Mouse (Mus musculus) spleen, postnatal 4 days (tissue): ENCODE measurements around the gene Creld2.

Source experiments
- DNase-seq, 2 experiments: peaks; one replicate each; pipeline ENCODE4 v3.0.0; 2022; ENCODE audit warnings: low spot score in 2 of 2

Creld2 gene

DNA sequence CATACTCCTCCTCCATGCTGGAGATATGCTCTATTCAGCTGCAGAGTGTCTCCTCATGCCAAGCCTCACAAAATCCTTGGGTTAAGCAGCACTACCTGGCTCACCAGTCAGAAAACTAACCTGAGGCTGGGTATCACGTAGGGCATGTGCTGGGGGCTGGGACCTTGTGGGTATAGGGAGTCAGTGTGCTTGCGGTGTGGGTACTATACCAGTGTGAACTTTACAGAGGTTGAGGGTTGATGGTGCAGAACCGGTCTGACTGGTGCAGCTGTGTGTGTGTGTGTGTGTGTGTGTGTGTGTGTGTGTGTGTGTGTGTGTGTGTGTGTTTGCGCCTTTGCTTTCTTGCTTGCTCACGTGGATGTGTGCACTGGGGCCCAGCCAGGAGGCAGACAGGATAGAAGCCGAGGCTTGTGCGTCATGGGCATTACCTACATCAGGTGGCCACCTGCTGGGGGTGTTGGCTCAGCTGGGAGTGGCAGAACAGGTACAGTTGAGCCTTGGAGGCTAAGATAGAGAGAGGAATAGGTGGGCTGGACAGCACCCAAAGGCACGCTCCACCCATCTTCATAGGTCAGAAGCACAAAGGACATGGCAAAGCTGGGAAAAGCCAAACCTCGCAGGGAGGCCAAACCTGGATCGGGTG, 32.2 kb downstream of the Creld2 start:
- no peak for DNase-seq

DNA sequence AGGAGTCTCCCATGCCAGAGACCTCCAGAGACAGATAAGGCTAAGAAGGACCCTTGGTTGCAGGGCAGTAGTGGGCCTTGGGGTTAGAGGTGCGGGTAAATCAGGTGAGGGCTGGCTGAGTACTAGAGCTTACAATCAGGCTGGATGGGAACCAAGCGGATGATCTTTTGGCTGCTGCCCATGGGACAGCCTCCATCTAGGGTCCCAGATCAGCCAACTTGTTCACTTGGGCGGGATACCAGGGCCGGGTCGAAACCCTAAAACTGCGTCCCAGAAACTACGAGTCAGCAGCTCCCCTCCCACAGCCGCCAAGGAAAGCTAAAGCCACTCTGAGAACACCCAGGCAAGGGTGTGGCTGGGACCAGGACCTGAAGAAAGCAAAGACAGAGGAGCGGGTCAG, 33.7 kb downstream of the Creld2 start:
- no peak for DNase-seq

DNA sequence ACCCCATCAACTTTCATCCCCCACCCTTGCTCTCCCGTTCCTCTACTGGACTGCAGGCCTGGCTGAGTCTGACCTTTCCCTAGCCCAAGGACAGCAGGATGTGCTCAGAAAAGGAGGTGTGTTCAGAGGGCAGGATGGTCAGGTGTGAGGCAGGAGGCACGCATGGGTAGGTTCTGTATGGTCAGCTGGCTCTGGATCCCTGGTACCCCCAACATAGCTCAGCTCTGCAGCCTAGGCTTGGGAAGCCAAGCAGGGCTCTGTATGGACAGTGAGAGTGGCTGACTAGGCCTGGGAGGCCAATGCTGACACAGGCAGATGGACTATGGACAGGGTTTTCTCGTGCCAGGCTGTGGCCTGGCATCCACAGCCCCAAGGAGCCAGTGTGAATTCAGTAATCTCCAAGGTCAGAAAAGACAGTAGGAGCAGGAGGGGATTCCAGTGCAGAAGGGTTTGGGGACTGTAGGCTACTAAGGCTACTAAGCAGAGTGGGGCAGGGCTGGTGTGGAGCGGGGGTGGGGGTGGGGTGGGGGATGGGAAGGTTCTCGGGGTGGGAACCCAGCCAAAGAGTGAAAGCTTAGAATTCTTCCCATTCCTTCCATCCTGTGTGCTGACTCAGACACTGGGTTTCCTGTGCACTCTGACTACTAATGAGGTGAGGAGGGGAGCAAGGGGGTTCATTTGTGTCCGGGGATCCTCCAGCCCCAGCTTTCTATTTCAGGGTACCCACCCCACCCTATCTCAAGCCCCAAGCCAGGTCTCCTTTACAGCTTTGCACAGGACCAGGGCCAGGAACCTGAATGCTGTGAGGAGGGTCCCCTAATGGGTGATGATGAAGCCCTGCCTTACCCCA, 34.9 kb downstream of the Creld2 start:
- DNase-seq: no peak

DNA sequence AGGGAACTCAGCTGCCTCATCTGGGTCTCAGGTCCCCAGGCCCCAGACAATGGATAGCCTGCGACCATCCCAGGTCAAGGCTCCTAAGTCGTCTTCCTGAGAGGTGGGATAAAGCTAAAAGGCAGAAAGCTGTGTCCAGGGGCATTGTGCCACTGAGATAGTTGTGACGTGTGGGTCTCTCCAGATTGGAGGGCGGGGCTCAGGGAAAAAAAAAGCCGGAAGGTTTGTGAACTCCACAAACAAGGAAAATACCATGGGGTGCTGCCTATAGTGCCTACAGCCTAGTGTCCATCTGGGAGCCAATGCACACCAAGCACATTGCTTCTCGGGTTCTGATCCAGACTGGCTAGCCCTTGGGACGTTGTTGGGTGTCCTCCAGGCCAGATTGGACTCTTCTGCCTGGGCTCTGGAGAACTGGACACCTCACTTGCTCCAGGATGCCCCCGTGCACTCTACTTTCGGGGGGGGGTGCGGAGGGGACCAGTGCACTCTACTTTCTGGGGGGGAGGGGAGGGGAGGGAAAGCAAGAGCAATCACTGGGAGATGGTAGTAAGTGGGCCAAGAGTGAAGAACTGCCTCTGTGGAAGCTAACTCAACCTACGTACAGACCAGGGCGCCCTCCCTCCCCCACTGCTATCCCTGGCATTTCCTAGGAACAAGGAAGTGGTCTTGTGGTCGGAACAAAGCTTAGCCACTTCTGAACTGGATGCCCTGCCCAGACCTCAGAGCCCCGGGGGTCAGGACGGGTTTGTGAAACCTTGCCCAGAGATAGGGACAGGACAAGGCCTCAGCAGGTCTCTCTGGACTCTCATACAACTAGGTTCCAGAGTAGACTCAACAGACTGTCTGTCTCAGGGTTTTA, 35.8 kb downstream of the Creld2 start:
- no peak for DNase-seq

DNA sequence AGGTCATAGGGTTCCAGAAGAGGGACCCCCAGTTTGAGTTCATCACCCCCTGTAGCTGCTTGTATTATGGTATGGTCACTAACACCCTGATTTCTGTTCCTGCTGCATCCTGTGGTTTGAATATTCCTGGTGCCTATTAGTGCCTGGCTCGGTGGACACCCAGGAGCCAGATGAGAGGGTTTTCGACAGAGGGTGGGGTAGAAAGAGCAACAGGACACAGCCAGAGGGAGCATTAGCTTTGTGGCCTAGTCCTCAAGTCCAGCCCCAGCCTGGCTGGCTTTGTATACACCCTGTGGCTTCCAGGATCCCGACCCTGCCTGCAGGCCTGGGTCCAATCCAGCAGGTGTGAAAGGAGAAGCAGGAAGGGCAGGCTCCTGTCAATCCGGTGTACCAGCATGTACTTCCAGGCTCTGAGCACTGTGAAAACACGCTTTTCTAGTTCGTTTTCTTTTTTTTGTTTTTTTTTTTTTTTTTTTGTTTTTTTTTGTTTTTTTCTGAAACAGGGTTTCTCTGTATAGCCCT, 36.5 kb downstream of the Creld2 start:
- no peak for DNase-seq

DNA sequence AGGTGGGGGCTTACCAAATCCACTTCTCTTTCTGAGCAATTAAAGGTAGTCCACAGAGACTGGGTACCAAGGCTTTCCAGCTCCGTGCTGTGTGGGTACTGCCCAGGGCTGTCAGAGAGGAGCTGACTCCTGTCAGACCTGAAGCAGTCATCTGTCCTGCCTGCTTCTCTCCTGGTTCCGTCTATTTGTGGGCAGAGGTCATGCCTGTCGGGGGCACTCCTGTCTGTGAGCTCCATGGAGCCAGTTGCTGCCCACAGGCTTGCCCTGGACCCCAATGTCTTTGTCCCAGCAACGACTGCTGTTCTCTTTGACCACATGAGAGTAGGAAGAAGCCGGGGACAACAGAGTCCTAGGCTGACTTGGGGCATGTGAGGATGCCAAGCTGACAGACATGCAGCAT, 37.2 kb downstream of the Creld2 start:
- DNase-seq: no peak

DNA sequence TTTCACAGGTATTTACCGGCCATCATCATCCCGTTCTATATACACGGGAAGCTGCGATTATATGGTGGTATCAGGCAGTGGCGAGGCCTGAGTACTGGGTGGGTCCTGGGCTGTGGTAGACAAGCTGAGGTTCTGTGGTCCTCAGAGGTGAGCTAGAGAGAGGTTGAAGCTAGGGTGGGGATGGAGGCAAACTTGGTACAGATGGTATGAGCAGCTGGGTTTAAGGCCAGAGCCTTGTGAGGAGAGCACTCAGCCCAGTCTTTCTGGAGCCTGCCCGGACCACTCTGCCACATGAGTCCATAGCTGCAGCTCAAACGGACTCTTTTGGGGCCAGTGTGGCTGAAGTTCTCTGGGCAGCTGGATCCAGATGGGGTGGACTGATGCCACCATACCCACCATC, 37.9 kb downstream of the Creld2 start:
- DNase-seq: no peak

DNA sequence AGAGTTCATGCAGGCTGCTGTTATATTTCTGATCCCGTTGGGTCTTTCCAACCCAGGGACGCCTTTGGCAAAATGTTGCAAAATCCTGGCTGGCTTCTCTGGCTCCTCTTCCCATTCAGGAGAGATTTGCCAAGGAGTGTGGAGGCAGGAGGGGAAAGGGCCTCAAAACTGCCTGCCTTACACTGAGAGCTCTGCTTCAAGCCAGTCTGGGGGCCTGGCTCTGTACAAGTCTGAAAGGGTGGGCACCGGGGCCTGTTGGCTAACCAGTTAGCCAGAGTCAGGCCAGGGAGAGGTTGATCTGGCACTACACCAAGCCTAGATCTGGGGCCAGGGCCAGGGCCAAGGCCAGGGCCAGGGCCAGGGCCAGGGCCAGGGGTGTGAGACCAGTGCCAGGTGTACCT, 38.7 kb downstream of the Creld2 start:
- DNase-seq: no peak

DNA sequence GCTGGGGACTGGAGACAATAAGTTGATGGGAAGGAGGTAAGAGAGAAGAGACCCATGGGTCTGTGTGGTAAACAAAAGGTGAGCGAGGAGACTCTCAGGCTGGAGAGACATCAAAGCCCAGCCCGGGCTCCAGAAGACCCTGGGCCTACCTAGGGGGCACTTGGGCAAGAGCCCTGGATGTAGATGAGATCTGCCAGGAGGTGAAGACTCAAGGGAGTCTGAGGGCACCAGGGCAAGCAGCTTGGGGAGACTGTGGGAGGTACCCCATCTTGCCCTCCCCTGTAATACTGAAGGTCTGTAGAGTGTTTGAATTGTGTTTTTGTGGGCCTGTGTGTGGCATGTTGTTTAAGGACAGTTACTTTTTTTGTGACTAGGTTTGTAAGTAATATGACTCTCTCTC, 39.3 kb downstream of the Creld2 start:
- no peak for DNase-seq

DNA sequence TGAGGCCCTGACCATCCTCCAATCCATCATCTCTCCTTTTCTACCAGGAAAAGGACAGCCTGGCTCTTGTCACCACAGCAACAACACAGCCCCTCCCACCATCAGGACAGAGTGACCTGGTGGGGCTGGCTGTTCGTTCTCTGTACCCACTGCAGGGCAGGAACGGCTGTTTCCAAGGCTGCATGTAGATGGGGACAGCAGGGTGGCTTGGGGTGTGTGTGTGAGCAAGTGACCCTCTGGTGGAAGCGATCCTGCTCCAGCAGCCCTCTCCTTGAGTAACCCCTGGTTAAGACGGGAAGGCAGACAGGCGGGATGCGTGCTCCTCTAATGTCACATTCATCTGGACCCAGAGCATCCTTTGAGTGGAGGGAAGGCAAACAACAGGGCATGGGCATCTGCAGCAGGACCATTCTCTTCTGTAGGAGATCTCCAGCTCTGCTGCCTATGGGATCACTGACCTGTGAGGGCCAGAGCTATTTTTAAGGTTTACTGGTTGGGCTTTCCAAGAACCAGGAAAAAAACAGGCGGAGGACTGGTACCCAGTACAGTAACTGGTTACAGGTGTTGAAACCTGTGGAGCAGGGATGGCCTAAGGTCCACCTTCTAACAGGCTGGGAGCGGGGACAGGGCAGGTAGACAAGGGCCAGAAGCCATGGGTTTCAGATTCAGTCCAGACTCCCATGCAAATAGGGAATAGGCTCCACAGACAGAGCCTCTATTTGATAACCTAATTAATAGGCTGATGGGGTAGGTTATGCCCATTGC, 39.9 kb downstream of the Creld2 start:
- no peak for DNase-seq

DNA sequence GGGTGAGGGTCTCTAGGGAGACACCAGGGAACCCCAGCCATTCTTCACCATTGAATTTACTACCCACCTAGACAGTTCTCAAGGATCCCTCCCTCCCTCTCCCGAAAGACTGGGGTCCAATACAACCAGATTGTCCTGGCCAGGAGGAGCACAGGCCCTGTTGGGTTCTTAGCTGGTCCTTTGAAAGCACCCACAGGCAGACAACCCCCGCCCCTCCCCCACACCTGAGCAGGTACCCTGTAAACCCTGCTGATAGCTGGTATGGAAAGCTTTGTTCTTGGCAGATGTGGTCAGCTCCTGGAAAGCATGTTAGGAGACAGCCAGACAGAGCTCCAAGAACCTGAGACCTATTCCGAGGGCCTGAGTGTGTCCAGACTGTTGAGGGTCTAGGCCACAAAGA, 41.3 kb downstream of the Creld2 start:
- no peak for DNase-seq

DNA sequence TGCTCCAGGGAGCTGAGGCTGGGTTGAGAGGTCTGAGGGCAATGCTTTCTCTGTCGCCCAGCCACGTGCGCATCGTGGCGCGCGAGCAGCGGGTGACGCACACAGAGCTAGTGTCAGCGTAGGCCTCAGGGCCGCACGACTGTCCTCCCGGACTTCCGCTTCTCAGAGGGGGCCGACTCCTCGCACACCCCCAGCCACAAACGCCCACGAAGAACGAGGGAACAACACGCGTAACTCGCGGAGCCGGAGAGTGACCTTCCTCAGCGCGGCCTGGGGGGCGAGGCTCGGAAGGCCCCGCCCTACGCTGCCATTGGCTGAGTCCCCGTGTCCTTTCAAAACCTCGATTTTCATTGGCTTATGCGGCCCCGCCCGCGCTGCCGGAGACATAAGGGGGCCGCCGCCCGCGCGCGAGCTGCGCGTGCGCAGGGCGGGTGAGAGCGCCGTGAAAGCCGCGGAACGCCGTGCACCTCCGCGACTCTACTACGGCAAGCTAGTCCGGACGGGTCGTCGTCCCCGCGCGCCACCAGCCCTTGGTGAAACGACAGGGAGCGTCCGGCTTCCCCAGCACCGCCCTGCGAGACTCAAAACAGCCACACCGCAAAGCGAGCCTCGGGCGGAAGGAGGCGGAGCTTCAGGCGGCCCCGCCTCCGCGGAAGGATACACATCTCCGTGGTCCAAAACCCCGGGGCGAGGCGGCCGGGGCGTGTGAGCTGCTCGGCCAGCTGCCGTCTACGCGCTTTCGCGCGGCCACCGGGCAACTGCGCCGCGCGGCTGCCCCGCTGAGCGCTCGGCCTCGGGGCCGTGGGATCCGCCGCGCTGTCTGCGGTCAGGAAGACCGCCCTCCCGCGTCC, 42.6 kb downstream of the Creld2 start, which contains the start of gene Pim3:
Pim3 (plus strand) TSS at position 415 of the 851 bp plus-strand sequence.
- DNase-seq: peak; percentile 90 to 96

DNA sequence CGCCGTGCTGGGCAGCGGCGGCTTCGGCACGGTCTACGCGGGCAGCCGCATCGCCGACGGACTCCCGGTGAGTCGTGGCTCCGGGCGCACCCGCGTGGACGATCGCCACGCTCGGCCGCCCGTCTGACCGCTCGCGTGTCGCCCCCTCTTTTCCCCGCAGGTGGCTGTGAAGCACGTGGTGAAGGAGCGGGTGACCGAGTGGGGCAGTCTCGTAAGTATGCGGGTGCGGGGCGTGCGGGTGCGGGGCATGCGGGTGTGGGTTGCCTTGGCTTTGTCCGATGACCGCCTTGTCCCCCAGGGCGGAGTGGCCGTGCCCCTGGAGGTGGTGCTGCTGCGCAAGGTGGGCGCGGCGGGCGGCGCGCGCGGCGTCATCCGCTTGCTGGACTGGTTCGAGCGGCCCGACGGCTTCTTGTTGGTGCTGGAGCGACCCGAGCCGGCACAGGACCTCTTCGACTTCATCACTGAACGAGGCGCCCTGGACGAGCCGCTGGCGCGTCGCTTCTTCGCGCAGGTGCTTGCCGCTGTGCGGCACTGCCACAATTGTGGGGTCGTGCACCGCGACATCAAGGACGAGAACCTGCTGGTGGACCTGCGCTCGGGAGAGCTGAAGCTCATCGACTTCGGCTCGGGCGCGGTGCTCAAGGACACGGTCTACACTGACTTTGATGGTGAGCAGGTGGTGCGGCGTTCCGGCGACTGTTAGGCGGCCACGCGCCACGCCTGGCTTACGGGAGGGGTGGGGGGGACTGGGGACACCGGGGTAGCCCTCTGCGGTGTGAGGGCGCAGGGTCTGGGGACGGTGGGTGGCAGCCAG, 43.6 kb downstream of the Creld2 start:
- peak; percentile 39 to 80 for DNase-seq

DNA sequence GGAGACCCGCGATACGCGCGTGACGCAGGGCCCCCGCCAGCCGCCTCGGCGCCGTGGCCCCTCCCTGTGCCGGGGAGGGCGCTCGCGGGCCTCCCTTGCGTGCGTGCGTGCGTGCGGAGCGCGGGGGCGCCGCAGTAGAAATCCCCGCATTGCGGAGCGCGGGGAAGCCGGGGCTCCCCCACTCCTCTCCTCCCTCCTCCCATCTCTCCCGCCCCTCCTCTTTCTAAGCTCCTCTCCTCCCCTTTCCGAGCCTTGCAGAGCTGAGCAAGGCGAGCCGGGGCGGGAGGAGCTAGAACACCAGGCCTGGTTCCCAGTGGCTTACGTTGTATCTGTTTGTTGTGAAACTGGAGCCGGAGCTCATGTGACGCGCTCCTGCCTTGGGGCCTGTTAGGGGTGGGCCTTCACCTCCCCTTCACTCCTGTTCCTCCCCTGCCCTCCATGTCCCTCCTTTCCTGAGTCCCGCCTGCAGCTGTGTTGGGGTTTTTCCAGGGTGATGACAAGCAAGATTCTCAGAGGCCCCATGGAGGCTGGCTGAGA, 44.3 kb downstream of the Creld2 start:
- peak; percentile 53 to 77 for DNase-seq

DNA sequence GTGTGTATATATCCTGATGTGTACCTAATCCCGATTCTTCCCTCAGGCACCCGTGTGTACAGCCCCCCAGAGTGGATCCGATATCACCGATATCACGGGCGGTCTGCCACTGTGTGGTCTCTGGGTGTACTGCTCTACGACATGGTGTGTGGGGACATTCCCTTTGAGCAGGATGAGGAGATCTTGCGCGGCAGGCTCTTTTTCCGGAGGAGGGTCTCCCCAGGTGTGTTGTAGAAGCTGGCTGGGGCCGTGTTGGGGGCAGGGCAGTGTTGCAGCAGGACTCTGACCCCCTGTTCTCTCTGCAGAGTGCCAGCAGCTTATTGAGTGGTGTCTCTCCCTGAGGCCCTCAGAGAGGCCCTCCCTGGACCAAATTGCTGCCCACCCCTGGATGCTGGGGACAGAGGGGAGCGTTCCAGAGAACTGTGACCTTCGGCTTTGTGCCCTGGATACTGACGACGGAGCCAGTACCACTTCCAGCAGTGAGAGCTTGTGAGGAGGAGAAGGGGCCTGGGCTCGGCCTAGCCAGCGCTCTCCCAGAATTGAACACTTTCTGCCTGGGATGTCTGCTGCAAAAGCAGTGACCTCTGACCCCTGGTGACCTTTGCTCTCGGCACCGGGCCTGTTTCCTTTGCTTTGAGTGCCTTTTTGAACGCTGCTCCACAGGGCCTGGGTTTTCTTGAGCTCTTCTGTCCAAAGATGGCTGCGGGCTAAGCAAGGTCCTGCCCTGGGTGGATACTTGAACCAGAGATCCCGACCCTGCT, 45.0 kb downstream of the Creld2 start:
- DNase-seq: no peak

DNA sequence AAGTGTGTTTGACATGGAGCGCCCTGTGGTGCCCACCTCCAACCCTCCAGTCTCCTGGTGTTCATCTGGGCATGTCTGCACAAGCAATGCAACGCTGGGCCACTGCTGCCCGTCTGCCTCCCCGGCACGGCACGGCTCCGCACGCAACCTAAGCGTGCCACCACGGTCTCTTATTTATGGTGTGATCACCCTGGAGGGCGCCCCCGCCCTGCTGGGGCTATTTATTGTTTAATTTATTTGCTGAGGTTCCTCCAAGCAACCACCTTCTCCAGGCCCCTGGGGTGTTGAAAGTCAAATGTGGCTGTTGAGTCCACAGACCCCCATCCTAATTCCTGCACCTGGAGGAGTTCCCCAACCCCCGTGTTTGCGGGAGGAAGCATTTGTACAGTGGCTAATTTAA, 45.6 kb downstream of the Creld2 start:
- DNase-seq: no peak

DNA sequence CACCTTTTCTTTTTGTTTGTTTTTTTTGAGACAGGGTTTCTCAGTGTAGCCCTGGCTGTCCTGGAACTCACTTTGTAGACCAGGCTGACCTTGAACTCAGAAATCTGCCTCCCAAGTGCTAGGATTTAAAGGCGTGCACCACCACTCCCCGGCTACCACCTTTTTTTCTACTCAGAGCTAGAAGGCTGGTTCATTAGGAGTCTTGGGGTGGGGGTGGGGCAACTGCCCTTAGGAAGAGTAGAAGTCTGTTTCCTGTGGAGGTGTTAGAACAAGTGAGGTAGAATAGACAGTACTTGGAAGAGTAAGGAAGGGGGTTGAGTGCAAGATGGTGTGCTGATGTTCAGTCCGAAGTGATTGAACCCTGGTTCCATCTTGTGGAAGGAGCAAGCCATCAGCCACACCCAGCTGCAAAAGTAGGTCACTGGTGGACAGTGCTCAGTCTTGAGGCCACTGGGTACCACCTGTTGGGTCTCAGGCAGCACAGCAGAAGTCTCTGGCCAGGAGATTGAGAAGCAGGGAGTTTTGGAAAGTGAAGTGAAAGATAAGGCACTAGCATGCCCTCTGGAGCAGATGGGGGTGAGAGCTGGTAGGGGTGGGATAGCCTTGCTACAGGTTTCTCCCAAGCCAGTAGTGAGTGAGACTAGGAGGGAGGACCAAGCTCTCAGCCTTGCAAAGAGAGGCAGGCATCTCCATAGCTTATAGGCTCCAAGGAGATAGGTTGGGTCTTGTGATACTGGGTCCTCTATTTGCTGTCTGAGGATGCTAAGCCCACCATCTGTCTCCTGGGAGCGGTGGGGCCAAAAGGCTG, 46.6 kb downstream of the Creld2 start:
- DNase-seq: no peak

DNA sequence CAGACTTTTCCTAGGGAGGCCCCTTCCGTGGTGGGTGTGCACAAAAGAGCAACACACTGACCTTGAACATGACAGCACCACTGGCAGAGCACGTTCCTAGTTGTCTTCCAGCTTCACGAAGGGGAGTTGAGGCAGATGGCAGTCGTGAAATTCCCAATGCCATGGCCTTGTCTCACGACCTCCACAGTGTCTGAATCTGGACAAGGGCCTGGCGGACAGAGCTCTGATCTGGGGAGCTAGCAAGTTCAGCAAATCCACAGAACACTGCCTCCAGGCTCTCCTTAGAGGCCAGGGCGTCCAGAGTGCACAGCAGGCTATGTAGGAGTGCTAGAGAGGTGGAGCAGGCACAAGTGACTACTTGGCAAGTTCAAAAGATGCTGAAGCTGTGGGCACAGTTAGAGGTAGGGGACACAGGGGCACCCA, 47.5 kb downstream of the Creld2 start:
- no peak for DNase-seq
